Mouse (Mus musculus) T-helper 17 cell (primary cell): ENCODE data around the gene Map3k5.

Experiments
- in situ Hi-C, 2 experiments: fragments of 300-600 bp; cut with MboI, MseI; formaldehyde crosslinking; loops; 1 replicate in 1 of 2; 2 replicates in 1 of 2; pipeline ENCODE4 v1.15.1; 2025; ENCODE audit warnings: high pct_unique_total_duplicates in 2 of 2

Gene Map3k5

GRCm38 (mm10) chr10:20178807-20179605, 244.7 kb downstream of the Map3k5 start:
- in situ Hi-C loops, result no loop called here

DNA sequence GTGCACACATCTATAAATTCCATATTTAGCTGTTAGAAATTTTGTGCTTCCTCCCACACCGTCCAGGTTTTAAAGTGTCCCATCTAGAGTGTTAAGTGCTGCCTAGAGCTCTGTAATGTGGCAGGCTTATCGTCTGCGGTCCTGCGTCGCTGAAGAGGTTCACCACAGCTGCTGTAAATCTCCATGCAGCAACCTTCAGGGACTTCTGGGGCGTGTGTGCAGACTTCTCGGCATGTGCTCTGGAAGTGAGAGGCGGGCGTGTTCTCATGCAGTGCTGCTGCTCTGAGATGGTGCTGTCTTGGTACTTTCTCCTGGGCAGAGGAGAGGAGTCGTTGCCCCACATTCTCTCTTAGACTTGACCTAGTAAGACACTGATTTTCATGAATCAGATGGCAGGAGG, 246.9 kb downstream of the Map3k5 start:
- in situ Hi-C loops, result no loop called here

DNA sequence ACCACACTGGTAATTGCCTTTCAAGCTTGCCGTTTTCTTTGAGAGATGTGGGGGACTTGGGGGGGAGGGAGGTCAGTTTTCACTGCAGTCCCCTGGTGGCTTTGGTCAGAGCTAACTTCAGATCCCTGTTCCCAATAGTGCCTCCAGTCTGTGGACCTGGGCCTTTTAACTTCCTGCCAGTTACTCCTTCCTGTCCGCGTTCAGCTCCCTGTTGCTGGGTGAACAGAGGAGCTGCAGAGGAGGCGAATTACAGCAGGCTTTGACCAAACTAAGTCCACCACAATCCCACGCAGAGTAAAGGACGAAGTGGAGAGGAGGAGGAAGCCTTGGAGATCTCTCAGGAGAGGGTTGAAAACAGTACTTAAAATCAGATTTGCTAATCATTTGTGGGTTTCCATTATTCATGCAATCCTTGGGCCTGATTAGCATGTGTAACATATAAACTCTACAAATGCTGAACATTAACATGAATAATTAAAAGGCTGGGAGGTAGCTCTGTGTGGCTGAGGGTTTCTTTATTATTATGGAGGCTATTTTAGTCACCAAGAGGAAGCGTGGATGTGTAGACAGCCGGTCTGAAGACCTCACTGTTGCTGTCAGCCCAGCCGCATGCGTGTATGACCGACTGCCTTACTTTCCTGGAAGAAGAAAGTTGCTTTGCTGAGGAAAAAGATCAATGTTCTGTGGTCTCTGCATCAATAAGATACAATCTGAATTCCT, 247.6 kb downstream of the Map3k5 start:
- in situ Hi-C loops, result no loop called here

DNA sequence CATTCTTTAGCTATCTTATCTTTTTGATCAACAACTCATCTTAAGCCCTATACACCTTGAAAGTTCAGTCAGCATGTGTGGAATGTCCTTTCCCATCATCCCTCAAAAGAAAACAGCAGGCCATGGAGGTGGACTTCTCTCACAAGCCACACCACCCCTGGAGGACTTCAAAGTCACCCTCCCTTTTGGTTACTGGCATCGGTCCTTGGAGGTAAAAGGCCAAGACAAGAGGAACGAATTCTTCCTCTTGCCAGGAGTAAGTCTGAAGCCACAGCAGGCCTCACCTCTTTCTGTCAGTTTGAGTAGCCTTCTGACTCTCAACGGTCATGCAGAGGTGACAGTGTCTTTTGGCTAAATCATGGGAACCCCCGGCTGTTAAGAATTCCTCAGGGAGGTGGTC, 250.1 kb downstream of the Map3k5 start:
- in situ Hi-C loops, result no loop called here

DNA sequence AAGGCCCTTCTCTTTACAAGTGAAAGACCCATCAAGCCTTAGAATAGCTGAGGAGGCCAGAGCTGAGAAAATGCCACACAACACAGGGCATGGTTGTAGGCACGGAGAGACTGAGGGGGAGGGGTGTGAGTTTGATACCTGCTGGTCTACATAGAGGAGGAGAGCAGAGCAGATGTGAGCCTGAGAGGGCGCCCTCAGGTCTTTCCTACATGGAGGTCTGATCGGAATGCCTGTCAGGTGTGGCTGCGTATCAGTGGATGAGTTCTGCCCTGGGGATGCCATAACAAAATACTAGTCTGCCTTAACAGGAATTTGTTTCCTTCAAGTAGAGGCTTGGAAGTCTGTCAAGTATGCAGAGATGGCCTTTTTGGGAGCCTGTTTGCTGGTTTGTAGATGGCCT, 251.0 kb downstream of the Map3k5 start:
- in situ Hi-C loops, result no loop called here

GRCm38 (mm10) chr10:20185806-20186205, 251.5 kb downstream of the Map3k5 start:
- in situ Hi-C loops, result no loop called here

DNA sequence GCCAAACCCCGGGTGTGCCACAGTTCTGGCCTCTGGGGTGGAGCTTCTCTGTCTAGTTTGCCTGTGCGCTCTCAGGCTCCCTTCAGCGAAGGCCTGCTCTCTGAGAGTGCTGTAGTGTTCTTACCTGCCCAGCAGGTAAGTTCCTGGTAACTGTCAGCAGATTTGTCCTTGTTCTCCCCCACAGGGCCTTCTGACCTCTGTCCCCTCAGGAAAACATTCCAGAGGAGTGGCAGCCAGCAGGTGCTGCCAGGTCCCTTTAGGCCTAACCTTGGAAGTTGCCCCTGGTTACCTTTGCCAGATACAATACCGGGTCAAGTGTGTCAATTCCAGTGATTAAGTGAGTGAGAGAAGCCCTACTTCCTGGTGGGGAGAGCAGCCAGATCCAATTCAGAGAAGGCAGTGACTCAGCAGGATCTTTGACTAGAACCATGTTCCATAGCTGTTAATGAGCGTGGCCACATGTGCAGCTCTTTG, 252.6 kb downstream of the Map3k5 start:
- in situ Hi-C loops, result no loop called here

DNA sequence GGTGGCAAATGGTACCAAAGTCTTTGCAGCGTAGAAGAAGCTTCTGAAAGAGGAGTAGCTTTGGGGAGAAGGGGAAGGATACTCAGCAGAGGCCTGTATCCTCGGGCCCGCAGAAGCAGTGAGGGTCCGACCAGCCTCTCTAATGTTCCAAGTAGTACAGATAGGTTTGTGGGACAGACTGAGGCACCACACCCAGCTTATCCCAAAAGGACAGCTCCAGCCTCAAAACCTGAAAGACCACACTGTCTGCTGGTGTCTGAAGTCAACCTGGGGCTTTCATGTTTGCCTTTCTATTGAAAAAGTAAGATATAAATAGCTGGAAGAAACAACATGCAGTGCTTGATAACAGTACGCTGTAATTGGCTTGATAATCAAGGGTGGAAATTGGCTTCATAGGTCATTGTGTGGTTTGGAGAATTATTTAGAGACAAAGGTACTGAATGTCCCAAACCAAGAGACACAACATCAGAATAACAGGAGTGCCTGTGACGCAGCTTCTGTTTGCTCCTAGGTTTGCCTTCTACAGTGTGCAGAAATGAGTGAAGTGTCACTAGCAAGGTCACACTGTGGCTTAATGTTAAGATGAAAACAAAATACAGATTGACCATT, 256.0 kb downstream of the Map3k5 start:
- in situ Hi-C loops, result no loop called here
